Mouse (Mus musculus) bone marrow macrophage, adult 2 months (primary cell): ENCODE results near the gene Ank. TPM values are rescaled to one million over a fixed set of nuclear protein-coding genes. Genes with fewer than 3 reads are reported as not detected.

Experiments used
- H3K27ac ChIP-seq: 2 replicates; pipeline ENCODE4 v1.5.1; 2012; ENCODE audit warnings: low read depth, low read length; ENCODE audit not compliant: insufficient read depth
- H3K4me1 ChIP-seq: 2 replicates; pipeline ENCODE4 v1.6.1; 2012; ENCODE audit warnings: low read length; ENCODE audit not compliant: control insufficient read depth, insufficient read depth
- H3K4me3 ChIP-seq: 2 replicates; pipeline ENCODE4 v1.5.1; 2012; ENCODE audit warnings: mild to moderate bottlenecking, low read length, moderate library complexity; ENCODE audit not compliant: insufficient read depth
- CTCF ChIP-seq: IDR thresholded peaks from 2 replicates; pipeline ENCODE4 v1.5.1; 2012; ENCODE audit warnings: low read depth, mild to moderate bottlenecking, low read length, moderate library complexity
- POLR2A ChIP-seq: IDR thresholded peaks from 2 replicates; pipeline ENCODE4 v1.6.1; 2012; ENCODE audit warnings: mild to moderate bottlenecking, low read depth, low read length, borderline replicate concordance
- polyA plus RNA-seq: library from polyadenylated mRNA; stranded (reverse); fragments of >200 nt; gene quantifications from 2 replicates; pipeline ENCODE4 v1.2.4, GENCODE M21; 2012; ENCODE audit not compliant: missing spikeins, insufficient read depth, insufficient read length

The Ank gene
- polyA plus RNA-seq, 1 experiment: 65.5 TPM

GRCm38 (mm10) chr15:27588087-27588826, 121.8 kb downstream of the Ank start:
- Histone ChIP-seq H3K4me1 (peaks cover 15% of the 10 kb centered on the region), H3K27ac (no peak overlapping the region), H3K4me3 (no peak overlapping the region)
- TF ChIP-seq POLR2A (no peak), CTCF (no peak)

- Histone ChIP-seq H3K27ac (no peak overlapping the region), H3K4me1 (peaks cover 29% of the 10 kb centered on the region), H3K4me3 (no peak overlapping the region)
- TF ChIP-seq POLR2A: no peak
These were observed 124.3 kb downstream of the Ank start for GRCm38 (mm10) chr15:27590812-27591211.

- 0 out of 2 replicates have a peak overlapping the region, but pooled peaks have one; percentile 0 for H3K27ac ChIP-seq
- TF ChIP-seq POLR2A (no peak), CTCF (no peak)
- H3K4me3 ChIP-seq: no peak overlapping the region
- H3K4me1 ChIP-seq: peaks cover 45% of the 10 kb centered on the region
These were observed 126.3 kb downstream of the Ank start for GRCm38 (mm10) chr15:27592620-27593320.

- TF ChIP-seq POLR2A (no peak), CTCF (no peak)
- Histone ChIP-seq H3K4me1 (peaks cover 53% of the 10 kb centered on the region), H3K27ac (no peak overlapping the region), H3K4me3 (no peak overlapping the region)
These were observed 127.2 kb downstream of the Ank start for GRCm38 (mm10) chr15:27593717-27594116.

- Histone ChIP-seq H3K4me3 (no peak overlapping the region), H3K27ac (peak overlapping the region; percentile 97), H3K4me1 (peaks cover 56% of the 10 kb centered on the region)
- TF ChIP-seq POLR2A (no peak), CTCF (no peak)
These were observed 128.5 kb downstream of the Ank start for GRCm38 (mm10) chr15:27594973-27595372.

GRCm38 (mm10) chr15:27595560-27595959, 129.1 kb downstream of the Ank start:
- TF ChIP-seq CTCF (no peak), POLR2A (no peak)
- Histone ChIP-seq H3K27ac (peak overlapping the region; percentile 97), H3K4me1 (peaks cover 56% of the 10 kb centered on the region), H3K4me3 (no peak overlapping the region)

- no peak for TF ChIP-seq POLR2A
- no peak for TF ChIP-seq CTCF
- Histone ChIP-seq H3K4me3 (peak overlapping the region; percentile 3; the same call in 1 of the 2 replicates), H3K27ac (peak overlapping the region; percentile 97), H3K4me1 (peaks cover 62% of the 10 kb centered on the region)
These were observed 130.1 kb downstream of the Ank start for GRCm38 (mm10) chr15:27596463-27597140.

- Histone ChIP-seq H3K27ac (peak overlapping the region; percentile 97), H3K4me3 (no peak overlapping the region), H3K4me1 (peaks cover 61% of the 10 kb centered on the region)
- TF ChIP-seq POLR2A: no peak
- TF ChIP-seq CTCF: no peak
These were observed 131.0 kb downstream of the Ank start for GRCm38 (mm10) chr15:27597516-27597915.

- Histone ChIP-seq H3K4me1 (peaks cover 62% of the 10 kb centered on the region), H3K4me3 (no peak overlapping the region), H3K27ac (peak overlapping the region; percentile 97)
- TF ChIP-seq POLR2A: no peak
- TF ChIP-seq CTCF: no peak
These were observed 132.4 kb downstream of the Ank start for GRCm38 (mm10) chr15:27598786-27599385.

- H3K4me1 ChIP-seq: peaks cover 55% of the 10 kb centered on the region
- TF ChIP-seq POLR2A: no peak
- TF ChIP-seq CTCF: no peak
- peak overlapping the region; percentile 70 for H3K27ac ChIP-seq
- no peak overlapping the region for H3K4me3 ChIP-seq
These were observed 134.0 kb downstream of the Ank start for GRCm38 (mm10) chr15:27600524-27600923.
